In genomic region chr2:32751665-32752033, GRCm38 (mm10) we compare ENCODE assay signal across 10 mouse cellular contexts. TPM values are rescaled to one million over a fixed set of nuclear protein-coding genes. Genes with fewer than 3 reads are reported as not detected.
DNase-seq lines count a peak whose midpoint lies in the region; ATAC-seq and TF ChIP-seq lines count a peak whose summit lies in the region.
"Had no signal": no experiment of that assay in that cellular context is flagged by ENCODE, and none has a peak within 500 bp of the region (broad histone marks: within the 10 kb centered on the region; RNA-seq: fewer than 3 reads in every experiment).

No protein-coding gene starts in this region.

- no peak overlapping the region for H3K27ac ChIP-seq in lung, embryonic 16.5 days (ENCODE audit: low read length)
- H3K27ac ChIP-seq in forebrain, postnatal 0 days (ENCODE audit: low read depth, low read length), result no peak overlapping the region
- no peak overlapping the region for H3K27ac ChIP-seq in limb, embryonic 15.5 days
- no peak overlapping the region for H3K27ac ChIP-seq in stomach, embryonic 14.5 days (ENCODE audit: low read length)
- H3K27ac ChIP-seq in thymus, adult 2 months (ENCODE audit: control insufficient read depth, insufficient read depth, low read length), result no peak overlapping the region

- peak overlapping the region; percentile 44; the same call in 1 of the 2 replicates for H3K9ac ChIP-seq in lung, embryonic 16.5 days (ENCODE audit: low read length)
- H3K9ac ChIP-seq in forebrain, postnatal 0 days, result 0 out of 2 replicates have a peak overlapping the region, but pooled peaks have one; percentile 10
- H3K9ac ChIP-seq in limb, embryonic 15.5 days, result no peak overlapping the region
- no peak overlapping the region for H3K9ac ChIP-seq in stomach, embryonic 14.5 days (replicated peaks; ENCODE audit: low read depth, low read length)

- peaks cover 3% of the 10 kb centered on the region; the same call in 1 of the 2 replicates for H3K4me1 ChIP-seq in lung, embryonic 16.5 days (replicated peaks; ENCODE audit: control insufficient read depth, insufficient read depth, low read length)
- no peaks in the 10 kb centered on the region for H3K4me1 ChIP-seq in forebrain, postnatal 0 days (ENCODE audit: insufficient read depth)
- H3K4me1 ChIP-seq in limb, embryonic 15.5 days, result peaks cover 12% of the 10 kb centered on the region; the same call in 1 of the 2 replicates
- H3K4me1 ChIP-seq in stomach, embryonic 14.5 days (ENCODE audit: control insufficient read depth, insufficient read depth, low read length), result peaks cover 7% of the 10 kb centered on the region; the same call in 1 of the 2 replicates
- H3K4me1 ChIP-seq in thymus, adult 2 months (replicated peaks; ENCODE audit: control insufficient read depth, insufficient read depth, low read length), result no peaks in the 10 kb centered on the region

- 34% methylated on average over 9 of the region's 10 CpGs for WGBS in lung, embryonic 16.5 days
- WGBS in forebrain, postnatal 0 days, result 25% methylated on average over 10 of the region's 10 CpGs
- 26% methylated on average over 8 of the region's 10 CpGs for WGBS in limb, embryonic 15.5 days
- 23% methylated on average over 9 of the region's 10 CpGs for WGBS in stomach, embryonic 14.5 days
- WGBS in thymus, adult 2 months, result 88% methylated on average over 10 of the region's 10 CpGs

- DNase-seq in lung, adult 18-20 months, result no peak
- DNase-seq in forebrain, postnatal 0 days, result no peak
- DNase-seq in frontal cortex, postnatal 36 days (ENCODE audit: low spot score in 2 of 2), result no peak
- no peak for DNase-seq in thymus, adult 2 months
- DNase-seq: cerebellum, adult 11-12 months; gastrocnemius, postnatal 14 days had no signal

- H3K27me3 ChIP-seq in lung, embryonic 16.5 days (ENCODE audit: control insufficient read depth, insufficient read depth, low read depth, low read length), result no peaks in the 10 kb centered on the region
- H3K27me3 ChIP-seq in forebrain, postnatal 0 days (ENCODE audit: insufficient read depth, low read length), result no peaks in the 10 kb centered on the region
- H3K27me3 ChIP-seq in limb, embryonic 15.5 days, result no peaks in the 10 kb centered on the region
- H3K27me3 ChIP-seq in stomach, embryonic 14.5 days (ENCODE audit: control insufficient read depth, insufficient read depth, low read length), result no peaks in the 10 kb centered on the region
- no peaks in the 10 kb centered on the region for H3K27me3 ChIP-seq in thymus, adult 2 months (ENCODE audit: control insufficient read depth, insufficient read depth, low read length)

- TF ChIP-seq CTCF in forebrain, postnatal 0 days (IDR thresholded peaks at IDR 0.05; ENCODE audit: low read depth), result no peak
- TF ChIP-seq CTCF in thymus, adult 2 months (IDR thresholded peaks at IDR 0.05; ENCODE audit: borderline replicate concordance, control insufficient read depth, extremely low read depth, insufficient read depth, low read length, poor library complexity), result no peak

- H3K4me2 ChIP-seq in lung, embryonic 16.5 days (ENCODE audit: low read depth, low read length), result peak overlapping the region; percentile 56
- H3K4me2 ChIP-seq in forebrain, postnatal 0 days (ENCODE audit: low read depth), result peak overlapping the region; percentile 13
- H3K4me2 ChIP-seq in limb, embryonic 15.5 days, result peak overlapping the region; percentile 58
- H3K4me2 ChIP-seq in stomach, embryonic 14.5 days (replicated peaks; ENCODE audit: low read depth, low read length), result peak overlapping the region; percentile 44

- no peak for TF ChIP-seq POLR2A in thymus, adult 2 months (IDR thresholded peaks at IDR 0.05; ENCODE audit: control insufficient read depth, extremely low read depth, insufficient read depth, low read length, poor library complexity)

- ATAC-seq in lung, embryonic 16.5 days (ENCODE audit: low read depth), result peak; percentile 39
- no peak for ATAC-seq in forebrain, postnatal 0 days
- no peak for ATAC-seq in limb, embryonic 15.5 days (ENCODE audit: insufficient number of reproducible peaks, low FRiP score, low TSS enrichment, low read depth)
- ATAC-seq in stomach, embryonic 14.5 days (ENCODE audit: insufficient number of reproducible peaks, insufficient read depth, low FRiP score, low read depth), result no peak
- no peak for ATAC-seq in megakaryocyte, adult 5-6 weeks (ENCODE audit: poor library complexity, severe bottlenecking)

- H3K36me3 ChIP-seq in lung, embryonic 16.5 days (ENCODE audit: control insufficient read depth, insufficient read depth, low read length), result peaks cover 2% of the 10 kb centered on the region; the same call in 1 of the 2 replicates
- peaks cover 79% of the 10 kb centered on the region for H3K36me3 ChIP-seq in forebrain, postnatal 0 days (ENCODE audit: insufficient read depth)
- H3K36me3 ChIP-seq in limb, embryonic 15.5 days, result peaks cover 34% of the 10 kb centered on the region
- peaks cover 18% of the 10 kb centered on the region; the same call in 1 of the 2 replicates for H3K36me3 ChIP-seq in stomach, embryonic 14.5 days (ENCODE audit: control insufficient read depth, insufficient read depth, low read length)
- H3K36me3 ChIP-seq in thymus, adult 2 months (ENCODE audit: control insufficient read depth, insufficient read depth, low read length), result peaks cover 44% of the 10 kb centered on the region

- H3K9me3 ChIP-seq in lung, embryonic 16.5 days (ENCODE audit: control insufficient read depth, low read length), result no peaks in the 10 kb centered on the region
- H3K9me3 ChIP-seq in forebrain, postnatal 0 days (ENCODE audit: low read length), result no peaks in the 10 kb centered on the region
- H3K9me3 ChIP-seq in limb, embryonic 15.5 days, result no peaks in the 10 kb centered on the region
- no peaks in the 10 kb centered on the region for H3K9me3 ChIP-seq in stomach, embryonic 14.5 days (ENCODE audit: control insufficient read depth, low read depth, low read length)

- H3K4me3 ChIP-seq in lung, embryonic 16.5 days (ENCODE audit: low read length), result peak overlapping the region; percentile 45
- H3K4me3 ChIP-seq in forebrain, postnatal 0 days (ENCODE audit: low read depth, low read length), result no peak overlapping the region
- peak overlapping the region; percentile 35 for H3K4me3 ChIP-seq in limb, embryonic 15.5 days
- H3K4me3 ChIP-seq in stomach, embryonic 14.5 days (ENCODE audit: low read depth, low read length), result peak overlapping the region; percentile 25
- no peak overlapping the region for H3K4me3 ChIP-seq in thymus, adult 2 months (ENCODE audit: control insufficient read depth, insufficient read depth, low read length)

RNA-seq across cellular contexts. Expression of gene Tor2a, which starts 5.4 kb away (rescaled TPM):
- 61.7 and 63.5 TPM in 2 replicates for polyA plus RNA-seq in lung, embryonic 16.5 days (2015; fragmentation: Nextera tagmentation; extraction: Ambion mirVana)
- total RNA-seq in forebrain, postnatal 0 days (2014; rRNA removed), result 51.4 and 54.3 TPM in 2 replicates
- polyA plus RNA-seq in forebrain, postnatal 0 days (2015; fragmentation: Nextera tagmentation; extraction: Ambion mirVana), result 40.7 and 44.8 TPM in 2 replicates
- 68.5 and 71.7 TPM in 2 replicates for polyA plus RNA-seq in limb, embryonic 15.5 days (2015; fragmentation: Nextera tagmentation; extraction: Ambion mirVana)
- polyA plus RNA-seq in stomach, embryonic 14.5 days (2014; fragmentation: Nextera tagmentation; extraction: Ambion mirVana), result 71.3 and 75.7 TPM in 2 replicates
- total RNA-seq in megakaryocyte, adult 5-6 weeks (2015), result 19.0 and 24.2 TPM in 2 replicates
- total RNA-seq in megakaryocyte, adult 5-6 weeks (2017), result 17.7 and 17.8 TPM in 2 replicates
- polyA plus RNA-seq in thymus, adult 2 months (2012; rRNA removed), result 169 and 171 TPM in 2 replicates

RNA-seq across cellular contexts. Expression of gene 6330409D20Rik, which starts 10.8 kb away (rescaled TPM):
- polyA plus RNA-seq in lung, embryonic 16.5 days (2015; fragmentation: Nextera tagmentation; extraction: Ambion mirVana), result 0.34 and 0.43 TPM in 2 replicates
- total RNA-seq in forebrain, postnatal 0 days (2014; rRNA removed), result 2.1 and 4.3 TPM in 2 replicates
- polyA plus RNA-seq in forebrain, postnatal 0 days (2015; fragmentation: Nextera tagmentation; extraction: Ambion mirVana), result 2.2 and 2.9 TPM in 2 replicates
- not detected in 2 replicates for polyA plus RNA-seq in limb, embryonic 15.5 days (2015; fragmentation: Nextera tagmentation; extraction: Ambion mirVana)
- polyA plus RNA-seq in stomach, embryonic 14.5 days (2014; fragmentation: Nextera tagmentation; extraction: Ambion mirVana), result 0.67 and 0.77 TPM in 2 replicates
- not detected in 2 replicates for total RNA-seq in megakaryocyte, adult 5-6 weeks (2015)
- not detected in 2 replicates for total RNA-seq in megakaryocyte, adult 5-6 weeks (2017)
- polyA plus RNA-seq in thymus, adult 2 months (2012; rRNA removed), result 0.20 and 0.27 TPM in 2 replicates
- total RNA-seq: gastrocnemius, postnatal 14 days had no signal

RNA-seq across cellular contexts. Expression of gene Ttc16, which starts 23.8 kb away (rescaled TPM):
- polyA plus RNA-seq in lung, embryonic 16.5 days (2015; fragmentation: Nextera tagmentation; extraction: Ambion mirVana), result 1.2 and 2.1 TPM in 2 replicates
- 1.00 and 1.8 TPM in 2 replicates for total RNA-seq in forebrain, postnatal 0 days (2014; rRNA removed)
- polyA plus RNA-seq in forebrain, postnatal 0 days (2015; fragmentation: Nextera tagmentation; extraction: Ambion mirVana), result 0.68 and 1.2 TPM in 2 replicates
- polyA plus RNA-seq in limb, embryonic 15.5 days (2015; fragmentation: Nextera tagmentation; extraction: Ambion mirVana), result 0.12 and 0.13 TPM in 2 replicates
- 0.13 and 0.64 TPM in 2 replicates for polyA plus RNA-seq in stomach, embryonic 14.5 days (2014; fragmentation: Nextera tagmentation; extraction: Ambion mirVana)
- not detected in 2 replicates for total RNA-seq in megakaryocyte, adult 5-6 weeks (2015)
- not detected in 2 replicates for total RNA-seq in megakaryocyte, adult 5-6 weeks (2017)
- polyA plus RNA-seq in thymus, adult 2 months (2012; rRNA removed), result 1.9 and 2.3 TPM in 2 replicates
- total RNA-seq: gastrocnemius, postnatal 14 days had no signal

RNA-seq across cellular contexts. Expression of gene Ptrh1, which starts 23.9 kb away (rescaled TPM):
- 4.1 and 4.5 TPM in 2 replicates for polyA plus RNA-seq in lung, embryonic 16.5 days (2015; fragmentation: Nextera tagmentation; extraction: Ambion mirVana)
- 2.4 and 5.5 TPM in 2 replicates for total RNA-seq in forebrain, postnatal 0 days (2014; rRNA removed)
- polyA plus RNA-seq in forebrain, postnatal 0 days (2015; fragmentation: Nextera tagmentation; extraction: Ambion mirVana), result 4.0 and 4.8 TPM in 2 replicates
- 6.6 and 7.2 TPM in 2 replicates for polyA plus RNA-seq in limb, embryonic 15.5 days (2015; fragmentation: Nextera tagmentation; extraction: Ambion mirVana)
- polyA plus RNA-seq in stomach, embryonic 14.5 days (2014; fragmentation: Nextera tagmentation; extraction: Ambion mirVana), result 4.3 and 5.6 TPM in 2 replicates
- total RNA-seq in megakaryocyte, adult 5-6 weeks (2015), result 0.57 TPM in 1 of 2 replicates, not detected in the other
- total RNA-seq in megakaryocyte, adult 5-6 weeks (2017), result 0.88 and 5.4 TPM in 2 replicates
- polyA plus RNA-seq in thymus, adult 2 months (2012; rRNA removed), result 36.5 and 43.4 TPM in 2 replicates

RNA-seq across cellular contexts. Expression of gene Sh2d3c, which starts 30.8 kb away (rescaled TPM):
- polyA plus RNA-seq in lung, embryonic 16.5 days (2015; fragmentation: Nextera tagmentation; extraction: Ambion mirVana), result 43.2 and 46.2 TPM in 2 replicates
- total RNA-seq in forebrain, postnatal 0 days (2014; rRNA removed), result 16.5 and 24.1 TPM in 2 replicates
- polyA plus RNA-seq in forebrain, postnatal 0 days (2015; fragmentation: Nextera tagmentation; extraction: Ambion mirVana), result 41.3 and 48.9 TPM in 2 replicates
- polyA plus RNA-seq in limb, embryonic 15.5 days (2015; fragmentation: Nextera tagmentation; extraction: Ambion mirVana), result 23.0 and 24.7 TPM in 2 replicates
- polyA plus RNA-seq in stomach, embryonic 14.5 days (2014; fragmentation: Nextera tagmentation; extraction: Ambion mirVana), result 28.2 and 28.4 TPM in 2 replicates
- 49.8 and 56.2 TPM in 2 replicates for total RNA-seq in megakaryocyte, adult 5-6 weeks (2015)
- 30.1 and 38.2 TPM in 2 replicates for total RNA-seq in megakaryocyte, adult 5-6 weeks (2017)
- polyA plus RNA-seq in thymus, adult 2 months (2012; rRNA removed), result 104 and 106 TPM in 2 replicates

Comparison
In these comparisons a context has a peak if more than half of its experiments do, and no peak if none do; other contexts are left out.
1. H3K4me3 ChIP-seq: peak in lung, embryonic 16.5 days (single experiment), limb, embryonic 15.5 days (single experiment) and stomach, embryonic 14.5 days (single experiment); none in forebrain, postnatal 0 days (single experiment) and thymus, adult 2 months (single experiment).
2. H3K9ac ChIP-seq: peak in lung, embryonic 16.5 days (single experiment) and forebrain, postnatal 0 days (single experiment); none in limb, embryonic 15.5 days (single experiment) and stomach, embryonic 14.5 days (single experiment).
3. Peak in every context shown above with its lines, with median percentiles within 50 percentile points of each other: H3K4me2 ChIP-seq.